Mouse (Mus musculus): ENCODE measurements around the gene Gm12166. TPM values are rescaled to one million over a fixed set of nuclear protein-coding genes. Genes with fewer than 3 reads are reported as not detected.
A peak's percentile ranks its signal among the peaks of the same experiment; 100 is the strongest.
"Not testable (repeated sequence)": the region's sequence is repeated elsewhere in the genome, so short reads cannot be mapped to it uniquely, and the experiment has no call there.

The Gm12166 gene
- polyA plus RNA-seq, 1 experiment from 2014 or later = 3.3 TPM

GRCm38 (mm10) chr11:46059887-46060650 is 7.9 kb upstream of the Gm12166 start:
- H3K4me3 ChIP-seq (ENCODE audit: low read depth, low read length) = no peak overlapping the region
- H3K27me3 ChIP-seq (ENCODE audit: control insufficient read depth, insufficient read depth, low read length) = no peaks in the 10 kb centered on the region
- no peak overlapping the region for H3K4me2 ChIP-seq (ENCODE audit: low read depth)
- ATAC-seq (ENCODE audit: insufficient read depth, low FRiP score, low TSS enrichment) (no peak), DNase-seq (ENCODE audit: low spot score) (no peak)
- H3K4me1 ChIP-seq (ENCODE audit: control insufficient read depth, insufficient read depth, low read length) = no peaks in the 10 kb centered on the region; the same call in 1 of the 2 replicates
- H3K9ac ChIP-seq (ENCODE audit: low read length) = no peak overlapping the region
- H3K9me3 ChIP-seq (ENCODE audit: control insufficient read depth, low read length) = no peaks in the 10 kb centered on the region
- no peaks in the 10 kb centered on the region for H3K36me3 ChIP-seq (ENCODE audit: control insufficient read depth, insufficient read depth, low read length)
- H3K27ac ChIP-seq (ENCODE audit: low read depth, low read length) = no peak overlapping the region
- WGBS = 67% methylated on average over 8 of the region's 8 CpGs

DNA sequence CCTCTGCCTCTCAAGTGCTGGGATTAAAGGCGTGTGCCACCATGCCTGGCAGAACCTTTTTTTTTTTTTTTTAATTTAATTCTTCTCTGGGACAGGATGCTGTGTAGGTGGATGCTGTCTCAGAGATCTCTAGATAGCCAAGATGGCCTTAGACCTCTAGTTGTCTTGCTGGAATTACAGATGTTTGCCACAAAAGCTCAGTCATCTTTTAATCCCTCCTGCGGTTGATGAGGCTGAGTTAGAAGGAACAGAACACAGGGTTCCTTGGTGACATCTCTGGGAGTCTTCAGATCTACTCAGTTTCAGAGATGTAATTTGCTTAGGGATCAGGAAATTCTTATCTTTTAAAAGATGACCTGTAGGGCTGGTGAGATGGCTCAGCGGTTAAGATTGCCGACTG is 6.8 kb upstream of the Gm12166 start:
- no peaks in the 10 kb centered on the region for H3K27me3 ChIP-seq (ENCODE audit: control insufficient read depth, insufficient read depth, low read length)
- WGBS = 99% methylated on average over 4 of the region's 4 CpGs
- no peak overlapping the region for H3K27ac ChIP-seq (ENCODE audit: low read depth, low read length)
- H3K4me3 ChIP-seq (ENCODE audit: low read depth, low read length) = no peak overlapping the region
- no peak for DNase-seq (ENCODE audit: low spot score)
- H3K9me3 ChIP-seq (ENCODE audit: control insufficient read depth, low read length) = no peaks in the 10 kb centered on the region
- no peak overlapping the region for H3K9ac ChIP-seq (ENCODE audit: low read length)
- no peaks in the 10 kb centered on the region for H3K36me3 ChIP-seq (ENCODE audit: control insufficient read depth, insufficient read depth, low read length)
- no peak overlapping the region for H3K4me2 ChIP-seq (ENCODE audit: low read depth)
- H3K4me1 ChIP-seq (ENCODE audit: control insufficient read depth, insufficient read depth, low read length) = no peaks in the 10 kb centered on the region
- no peak for ATAC-seq (ENCODE audit: insufficient read depth, low FRiP score, low TSS enrichment)

DNA sequence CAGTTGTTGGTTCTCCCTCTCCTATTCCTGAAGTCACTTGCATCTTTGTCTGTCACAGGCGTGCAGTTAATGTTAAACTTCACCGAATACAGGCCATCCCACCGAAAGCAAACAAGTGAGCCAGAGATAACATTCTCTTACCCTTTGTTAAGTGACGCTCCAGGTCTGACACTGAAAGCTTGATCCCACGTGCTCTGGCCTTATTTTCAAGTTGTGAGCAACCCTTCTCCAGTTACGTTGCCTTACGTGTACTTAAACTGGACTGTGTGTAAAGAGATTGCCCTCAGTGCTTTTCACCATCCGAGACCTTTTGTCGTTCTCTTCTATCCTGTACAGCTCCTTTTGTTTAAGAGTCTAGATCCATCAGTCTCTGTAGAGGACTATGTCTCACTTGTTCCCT is 5.9 kb upstream of the Gm12166 start:
- no peak overlapping the region for H3K4me3 ChIP-seq (ENCODE audit: low read depth, low read length)
- no peaks in the 10 kb centered on the region for H3K36me3 ChIP-seq (ENCODE audit: control insufficient read depth, insufficient read depth, low read length)
- no peaks in the 10 kb centered on the region for H3K27me3 ChIP-seq (ENCODE audit: control insufficient read depth, insufficient read depth, low read length)
- H3K9me3 ChIP-seq (ENCODE audit: control insufficient read depth, low read length) = no peaks in the 10 kb centered on the region
- no peaks in the 10 kb centered on the region for H3K4me1 ChIP-seq (ENCODE audit: control insufficient read depth, insufficient read depth, low read length)
- no peak overlapping the region for H3K27ac ChIP-seq (ENCODE audit: low read depth, low read length)
- ATAC-seq (ENCODE audit: insufficient read depth, low FRiP score, low TSS enrichment) = no peak
- WGBS = 43% methylated on average over 9 of the region's 9 CpGs
- H3K4me2 ChIP-seq (ENCODE audit: low read depth) = peak overlapping the region; percentile 53; the same call in 1 of the 2 replicates
- H3K9ac ChIP-seq (ENCODE audit: low read length) = no peak overlapping the region
- no peak for DNase-seq (ENCODE audit: low spot score)

- Histone ChIP-seq H3K4me3 (ENCODE audit: low read depth, low read length) (peak overlapping the region; percentile 44), H3K4me2 (ENCODE audit: low read depth) (peak overlapping the region; percentile 53), H3K4me1 (ENCODE audit: control insufficient read depth, insufficient read depth, low read length) (no peaks in the 10 kb centered on the region), H3K9ac (ENCODE audit: low read length) (peak overlapping the region; percentile 58), H3K27me3 (ENCODE audit: control insufficient read depth, insufficient read depth, low read length) (no peaks in the 10 kb centered on the region), H3K9me3 (ENCODE audit: control insufficient read depth, low read length) (no peaks in the 10 kb centered on the region), H3K27ac (ENCODE audit: low read depth, low read length) (peak overlapping the region; percentile 72), H3K36me3 (ENCODE audit: control insufficient read depth, insufficient read depth, low read length) (no peaks in the 10 kb centered on the region)
- no peak; the same call in 1 of the 2 replicates for ATAC-seq (ENCODE audit: insufficient read depth, low FRiP score, low TSS enrichment)
- DNase-seq (ENCODE audit: low spot score) = peak; percentile 54
- WGBS = 2% methylated on average over 25 of the region's 25 CpGs
Measured at GRCm38 (mm10) chr11:46056770-46057411, 4.8 kb upstream of the Gm12166 start.

GRCm38 (mm10) chr11:46055896-46056769 is 4.0 kb upstream of the Gm12166 start, which contains the start of gene Adam19:
Adam19 (plus strand) TSS chr11:46055992.
- no peaks in the 10 kb centered on the region for H3K9me3 ChIP-seq (ENCODE audit: control insufficient read depth, low read length)
- ATAC-seq (ENCODE audit: insufficient read depth, low FRiP score, low TSS enrichment) = peak; percentile 84
- WGBS = under 1% methylated on average over 47 of the region's 51 CpGs
- peak within 1 kb of the TSS; percentile 53 for H3K4me2 ChIP-seq (ENCODE audit: low read depth)
- DNase-seq (ENCODE audit: low spot score) = peak; percentile 90
- H3K27ac ChIP-seq (ENCODE audit: low read depth, low read length) = peak within 1 kb of the TSS; percentile 72
- peak within 1 kb of the TSS; percentile 44 for H3K4me3 ChIP-seq (ENCODE audit: low read depth, low read length)
- peak within 1 kb of the TSS; percentile 58 for H3K9ac ChIP-seq (ENCODE audit: low read length)
- H3K27me3 ChIP-seq (ENCODE audit: control insufficient read depth, insufficient read depth, low read length) = no peaks in the 10 kb centered on the region
- H3K36me3 ChIP-seq (ENCODE audit: control insufficient read depth, insufficient read depth, low read length) = no peaks in the 10 kb centered on the region
- H3K4me1 ChIP-seq (ENCODE audit: control insufficient read depth, insufficient read depth, low read length) = no peaks in the 10 kb centered on the region

DNA sequence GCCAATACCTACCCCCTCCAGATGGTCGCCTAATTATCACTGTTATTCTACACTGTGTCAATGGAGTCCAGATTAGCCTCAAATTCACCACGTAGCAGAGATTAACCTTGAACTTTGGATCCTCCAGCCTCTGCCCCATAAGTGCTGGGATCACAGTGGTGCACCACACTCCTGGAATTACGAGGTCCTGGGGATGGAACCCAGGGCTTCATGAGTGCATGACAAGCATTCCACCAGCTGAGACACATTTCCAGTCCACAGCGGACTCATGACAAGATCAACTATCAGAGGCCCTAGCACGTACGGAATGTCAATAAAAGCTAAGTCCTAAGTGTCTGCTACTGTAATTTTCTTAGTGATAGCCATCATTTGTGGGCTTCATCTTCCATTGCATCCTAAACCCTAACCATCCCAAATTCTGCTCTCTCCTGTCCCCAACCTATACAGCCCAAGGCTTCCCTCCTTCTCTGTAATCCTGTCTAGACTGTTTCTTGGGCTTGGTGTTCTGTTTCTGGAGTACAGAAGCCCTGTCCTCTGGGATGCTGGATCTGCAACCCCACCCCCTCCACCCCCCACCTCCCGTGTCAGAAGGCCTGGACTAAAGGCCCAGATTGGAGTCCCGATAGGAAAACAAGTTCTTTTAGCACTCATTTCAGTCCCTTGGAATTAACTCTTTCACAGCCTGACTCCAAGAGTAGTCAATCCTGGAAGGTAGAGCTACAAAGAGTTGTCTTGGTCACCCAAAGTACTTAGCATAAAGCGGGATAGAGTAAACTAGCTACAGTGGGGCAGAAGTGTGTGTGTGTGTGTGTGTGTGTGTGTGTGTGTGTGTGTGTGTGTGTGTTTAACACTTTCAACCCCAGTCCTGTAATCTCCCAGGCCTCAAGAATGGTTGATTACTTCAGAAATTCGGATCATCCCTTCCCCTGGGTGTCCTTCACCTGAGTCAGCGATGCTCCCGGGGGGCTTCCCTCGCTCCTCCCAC is 3.1 kb upstream of the Gm12166 start:
- Histone ChIP-seq H3K36me3 (ENCODE audit: control insufficient read depth, insufficient read depth, low read length) (no peaks in the 10 kb centered on the region), H3K27ac (ENCODE audit: low read depth, low read length) (peak overlapping the region; percentile 72; the same call in 1 of the 2 replicates), H3K27me3 (ENCODE audit: control insufficient read depth, insufficient read depth, low read length) (no peaks in the 10 kb centered on the region), H3K4me3 (ENCODE audit: low read depth, low read length) (peak overlapping the region; percentile 44), H3K4me1 (ENCODE audit: control insufficient read depth, insufficient read depth, low read length) (no peaks in the 10 kb centered on the region), H3K4me2 (ENCODE audit: low read depth) (peak overlapping the region; percentile 53), H3K9me3 (ENCODE audit: control insufficient read depth, low read length) (no peaks in the 10 kb centered on the region), H3K9ac (ENCODE audit: low read length) (no peak overlapping the region; the same call in 1 of the 2 replicates)
- ATAC-seq (ENCODE audit: insufficient read depth, low FRiP score, low TSS enrichment) = peak; percentile 45
- WGBS = 22% methylated on average over 13 of the region's 13 CpGs
- DNase-seq (ENCODE audit: low spot score) = no peak

- H3K9ac ChIP-seq (ENCODE audit: low read length) = no peak overlapping the region
- H3K9me3 ChIP-seq (ENCODE audit: control insufficient read depth, low read length) = no peaks in the 10 kb centered on the region
- no peak overlapping the region for H3K27ac ChIP-seq (ENCODE audit: low read depth, low read length)
- 22% methylated on average over 5 of the region's 5 CpGs for WGBS
- DNase-seq (ENCODE audit: low spot score) (no peak), ATAC-seq (ENCODE audit: insufficient read depth, low FRiP score, low TSS enrichment) (no peak)
- no peak overlapping the region for H3K4me3 ChIP-seq (ENCODE audit: low read depth, low read length)
- no peaks in the 10 kb centered on the region for H3K36me3 ChIP-seq (ENCODE audit: control insufficient read depth, insufficient read depth, low read length)
- no peaks in the 10 kb centered on the region for H3K27me3 ChIP-seq (ENCODE audit: control insufficient read depth, insufficient read depth, low read length)
- H3K4me2 ChIP-seq (ENCODE audit: low read depth) = no peak overlapping the region
- H3K4me1 ChIP-seq (ENCODE audit: control insufficient read depth, insufficient read depth, low read length) = no peaks in the 10 kb centered on the region
Measured at GRCm38 (mm10) chr11:46054311-46054710, 2.2 kb upstream of the Gm12166 start.

GRCm38 (mm10) chr11:46053457-46053856 is 1.3 kb upstream of the Gm12166 start:
- not testable (repeated sequence) for H3K4me1 ChIP-seq (ENCODE audit: control insufficient read depth, insufficient read depth, low read length); H3K9ac ChIP-seq (ENCODE audit: low read length)

More at GRCm38 (mm10) chr11:46053457-46053856, 1.3 kb upstream of the Gm12166 start:
- WGBS = 92% methylated on average over 3 of the region's 3 CpGs
- H3K36me3 ChIP-seq (ENCODE audit: control insufficient read depth, insufficient read depth, low read length); ATAC-seq (ENCODE audit: insufficient read depth, low FRiP score, low TSS enrichment); H3K9me3 ChIP-seq (ENCODE audit: control insufficient read depth, low read length); H3K27ac ChIP-seq (ENCODE audit: low read depth, low read length); H3K27me3 ChIP-seq (ENCODE audit: control insufficient read depth, insufficient read depth, low read length); H3K4me2 ChIP-seq (ENCODE audit: low read depth); DNase-seq (ENCODE audit: low spot score); H3K4me3 ChIP-seq (ENCODE audit: low read depth, low read length): not testable (repeated sequence)

Data from neural tube, embryonic 11.5 days (tissue).